Mouse (Mus musculus) yolk sac, embryonic 10.5 days (tissue): ENCODE data around the gene Epha3.

Experiments
- DNase-seq: peaks from one replicate; pipeline ENCODE4 v3.0.0-alpha.2; 2017; ENCODE audit warnings: low spot score

Epha3 gene

DNA sequence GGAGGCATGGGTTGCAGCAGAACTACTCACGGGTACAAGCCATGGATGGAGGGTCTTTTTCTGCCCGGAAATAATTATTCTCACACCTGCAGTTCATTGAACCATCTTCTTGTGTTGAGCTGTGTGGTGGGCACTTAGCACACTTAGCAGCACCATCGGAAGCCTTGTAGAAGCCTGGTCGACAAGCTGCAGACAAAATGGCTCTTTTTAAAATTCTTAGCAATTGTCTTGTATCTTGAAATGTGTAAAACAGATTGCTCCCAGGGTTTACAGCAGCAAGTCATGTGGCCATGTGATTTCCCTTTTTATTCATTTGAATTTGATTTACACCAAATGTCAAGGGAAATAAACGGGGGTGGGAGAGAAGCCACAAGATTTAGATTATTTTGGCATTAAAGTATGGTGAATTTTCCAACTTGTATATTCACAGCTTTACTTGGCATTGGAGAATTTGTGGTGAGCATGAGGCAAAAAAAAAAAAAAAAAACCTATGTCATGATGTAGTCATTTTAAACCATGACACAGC lies 210.5 kb downstream of the Epha3 start:
- no peak for DNase-seq

GRCm38 (mm10) chr16:63650760-63651159 lies 213.2 kb downstream of the Epha3 start:
- DNase-seq: no peak

DNA sequence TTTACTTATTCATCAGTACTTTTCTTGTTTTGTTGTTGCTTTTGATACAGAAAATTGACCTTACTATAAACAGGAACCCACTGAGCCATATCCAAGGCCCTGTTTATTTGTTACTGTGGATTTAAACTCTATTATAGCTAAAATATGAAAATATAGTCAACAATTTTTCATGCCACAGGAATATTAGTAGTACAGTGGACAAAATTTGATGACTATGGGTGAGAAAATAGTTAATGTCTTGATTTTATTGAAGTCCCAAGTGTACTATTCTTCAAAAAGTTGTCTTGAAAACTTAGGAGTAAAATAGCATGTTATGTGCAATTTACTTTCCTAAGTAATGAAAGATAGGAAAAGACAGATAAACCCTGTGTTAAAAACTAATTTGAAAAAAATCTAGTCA lies 217.4 kb downstream of the Epha3 start:
- DNase-seq: no peak

DNA sequence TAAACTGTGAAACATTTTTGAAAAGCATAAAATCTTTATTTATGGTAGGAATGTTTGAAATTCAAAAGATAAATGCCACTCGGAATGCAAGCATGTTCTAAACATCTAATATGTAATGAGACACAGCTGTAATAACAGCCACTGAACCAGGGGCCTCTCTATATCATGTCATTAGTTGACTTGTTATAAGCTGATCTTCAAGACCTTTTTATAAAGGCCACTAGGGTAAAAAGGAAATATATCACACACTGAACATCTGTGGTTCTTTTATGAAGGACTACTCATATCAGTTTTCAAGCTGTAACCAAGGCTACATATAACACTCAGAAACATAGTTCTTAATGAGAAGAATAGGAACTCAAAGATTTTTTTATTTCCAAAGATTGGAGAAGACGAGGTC lies 221.3 kb downstream of the Epha3 start:
- DNase-seq: no peak

GRCm38 (mm10) chr16:63641603-63642002 lies 222.4 kb downstream of the Epha3 start:
- DNase-seq: no peak

- no peak for DNase-seq
Observed at GRCm38 (mm10) chr16:63638701-63639100, 225.3 kb downstream of the Epha3 start.

DNA sequence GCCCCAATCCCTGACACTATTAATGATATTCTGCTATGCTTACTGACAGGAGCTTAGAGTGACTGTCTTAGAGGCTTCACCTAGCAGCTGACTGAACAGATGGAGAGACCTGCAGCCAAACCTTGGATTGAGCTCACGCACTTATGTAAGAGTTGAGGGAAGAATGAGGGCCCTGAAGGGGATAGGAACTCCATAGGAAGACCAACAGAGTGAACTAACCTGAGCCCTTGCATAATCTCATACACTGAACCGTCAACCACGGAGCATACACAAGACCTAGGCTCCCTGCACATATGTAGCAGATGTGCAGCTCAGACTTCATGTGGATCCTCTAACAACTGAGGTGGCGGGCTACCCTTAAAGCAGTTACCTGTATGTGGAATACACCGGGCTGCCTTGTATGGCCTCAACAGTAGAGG lies 230.2 kb downstream of the Epha3 start:
- DNase-seq: no peak

DNA sequence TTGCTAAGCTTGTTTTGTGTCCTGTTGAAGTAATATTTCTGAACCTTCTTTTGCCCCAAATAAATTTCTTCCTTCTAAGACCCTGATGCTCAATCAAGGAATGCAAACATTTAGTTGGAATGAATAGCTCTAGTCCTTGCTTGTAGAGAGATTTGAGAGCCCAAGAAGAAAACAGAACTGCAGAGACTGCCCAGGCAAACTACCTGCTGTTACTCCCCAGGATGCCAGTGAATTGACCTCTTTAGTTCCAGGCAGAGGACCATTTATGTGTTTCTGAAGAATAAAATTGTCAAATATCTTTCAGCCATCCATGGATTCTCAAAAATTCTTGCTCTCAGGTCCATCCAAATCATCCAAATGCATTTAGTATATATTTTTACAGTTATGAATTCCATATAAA lies 238.7 kb downstream of the Epha3 start:
- DNase-seq: no peak

- no peak for DNase-seq
Observed at GRCm38 (mm10) chr16:63621845-63622244, 242.1 kb downstream of the Epha3 start.

GRCm38 (mm10) chr16:63615396-63615795 lies 248.6 kb downstream of the Epha3 start:
- DNase-seq: no peak

GRCm38 (mm10) chr16:63613006-63613405 lies 251.0 kb downstream of the Epha3 start:
- no peak for DNase-seq

- no peak for DNase-seq
Observed at GRCm38 (mm10) chr16:63600229-63600628, 263.7 kb downstream of the Epha3 start.

GRCm38 (mm10) chr16:63594656-63595055 lies 269.3 kb downstream of the Epha3 start:
- DNase-seq: no peak

DNA sequence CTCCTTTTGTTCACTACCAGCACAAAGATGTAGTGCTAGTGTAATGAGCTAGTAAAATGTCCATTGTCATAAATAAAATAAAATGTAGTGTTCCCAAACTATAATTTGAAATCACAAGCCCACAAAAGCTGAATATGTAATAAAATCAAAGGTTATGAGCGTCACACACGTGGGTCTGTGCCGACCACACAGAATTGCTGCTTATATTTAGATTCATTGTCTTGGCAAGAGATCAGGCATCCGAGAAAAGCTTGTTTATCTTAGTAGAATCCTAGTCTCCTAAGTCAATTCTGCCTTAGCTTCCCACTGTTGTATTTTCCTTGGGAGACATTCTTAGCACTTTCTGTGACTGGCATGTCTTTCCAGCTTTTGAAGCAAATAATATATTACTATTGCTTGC lies 294.2 kb downstream of the Epha3 start:
- no peak for DNase-seq

GRCm38 (mm10) chr16:63566106-63566836 lies 297.7 kb downstream of the Epha3 start:
- DNase-seq: peak; percentile 1

DNA sequence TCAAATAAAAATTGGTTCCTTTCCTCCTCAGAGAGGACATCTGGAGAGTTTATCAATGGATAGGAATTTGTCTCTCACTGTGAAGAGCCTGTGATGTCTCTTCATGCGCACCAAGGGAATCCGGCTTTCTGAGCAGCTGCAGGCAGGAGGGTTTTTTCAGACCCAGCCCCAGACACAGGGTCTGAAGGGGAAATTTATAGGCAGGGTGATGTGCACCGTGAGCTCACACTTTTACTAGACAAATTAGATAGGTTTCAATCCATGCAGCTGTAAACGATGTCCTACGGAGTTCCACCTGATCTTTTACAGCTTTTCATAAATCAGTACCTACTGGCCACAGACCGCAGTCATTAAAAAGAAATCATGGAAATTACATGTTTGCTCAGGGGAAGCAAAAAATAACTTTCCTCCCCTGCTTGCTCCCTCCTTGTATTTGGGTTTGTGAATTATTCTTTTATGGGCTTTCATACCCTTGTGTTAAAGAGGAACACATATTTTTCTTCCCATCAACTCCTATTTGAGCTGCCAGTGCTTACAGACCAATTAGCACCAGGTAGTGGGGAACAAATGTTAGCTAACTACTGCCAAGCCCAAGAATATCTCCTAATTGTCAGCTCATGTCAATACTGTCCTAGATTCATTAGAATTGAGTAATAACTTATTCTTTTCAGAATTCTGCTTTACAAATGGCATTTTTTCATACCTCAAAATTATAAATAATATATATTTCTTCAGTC lies 307.4 kb downstream of the Epha3 start:
- peak; percentile 1 for DNase-seq

DNA sequence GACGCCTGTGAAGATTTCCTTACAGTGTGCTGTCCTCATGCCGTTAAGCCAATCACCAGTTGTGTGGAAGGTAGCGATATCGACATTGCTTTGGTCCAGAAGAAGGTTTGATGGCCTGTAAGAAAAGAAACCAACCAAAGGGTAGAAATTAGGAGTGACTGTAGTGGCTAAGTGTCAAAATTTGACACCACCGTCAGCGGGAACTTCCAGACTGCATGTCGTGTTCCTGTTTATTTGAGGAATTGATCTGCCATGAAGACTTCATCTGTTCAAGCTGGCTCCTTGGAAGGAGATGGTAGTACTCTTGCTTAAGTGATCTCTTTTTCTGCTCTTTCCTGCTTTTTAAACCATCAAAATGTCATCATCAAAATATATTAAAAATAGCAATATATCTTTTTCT lies 311.4 kb downstream of the Epha3 start:
- DNase-seq: no peak

- DNase-seq: no peak
Observed at GRCm38 (mm10) chr16:63539489-63539888, 324.5 kb downstream of the Epha3 start.

DNA sequence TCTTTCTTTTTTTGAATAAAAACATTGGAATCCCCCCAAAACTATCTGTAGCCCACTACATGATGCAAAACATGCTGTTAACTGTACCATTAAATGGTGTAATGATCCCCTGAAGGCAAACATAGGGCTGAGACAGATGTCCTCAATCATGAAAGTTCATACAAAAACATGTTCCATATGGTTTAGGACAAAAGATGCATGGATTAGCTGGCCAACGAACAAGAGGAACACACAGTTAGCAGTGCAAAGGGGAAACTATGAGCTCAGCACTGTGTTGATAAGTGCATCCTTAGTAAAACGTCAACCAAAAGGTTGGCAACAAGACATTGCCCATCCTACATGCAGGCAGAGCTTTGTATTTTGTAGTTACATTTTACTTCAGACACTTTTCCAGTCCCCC lies 335.2 kb downstream of the Epha3 start:
- no peak for DNase-seq

DNA sequence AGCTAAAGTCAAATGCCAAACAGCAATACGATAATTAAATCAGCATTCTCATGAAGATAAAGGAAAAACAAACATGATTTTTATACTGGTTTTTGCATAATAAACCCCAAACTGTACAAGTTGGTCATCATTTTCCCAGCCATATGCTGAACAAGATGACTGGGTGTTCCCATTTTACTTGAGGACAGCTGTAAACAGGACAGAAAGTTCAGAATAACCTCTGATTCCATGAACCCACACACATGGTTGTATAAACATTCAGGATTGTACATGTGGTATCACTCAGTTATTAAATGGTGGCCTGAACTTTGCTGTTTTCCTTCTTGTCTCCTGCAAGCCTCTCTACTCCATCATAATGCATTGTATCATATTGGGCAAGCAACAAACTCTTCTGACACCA lies 346.3 kb downstream of the Epha3 start:
- DNase-seq: no peak

DNA sequence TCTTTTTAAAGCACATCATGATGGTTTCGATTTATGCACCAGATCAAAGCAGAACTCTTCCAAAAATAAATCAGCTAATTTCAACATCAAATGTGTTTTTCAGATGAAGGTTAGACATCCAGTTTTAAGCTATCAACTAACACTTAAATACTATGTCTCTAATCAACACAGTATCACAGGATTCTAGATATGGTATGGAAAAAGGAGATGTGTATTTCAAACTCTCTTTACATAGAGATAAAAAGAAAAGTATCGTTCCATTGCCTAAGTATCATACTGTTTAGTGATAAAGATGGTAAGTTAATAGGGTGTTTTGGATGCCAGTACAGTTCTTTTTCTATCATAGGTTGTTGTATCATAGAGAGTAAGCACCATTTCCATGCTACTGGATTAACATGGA lies 353.9 kb downstream of the Epha3 start:
- DNase-seq: no peak

GRCm38 (mm10) chr16:63506437-63506836 lies 357.5 kb downstream of the Epha3 start:
- DNase-seq: no peak

GRCm38 (mm10) chr16:63501456-63501855 lies 362.5 kb downstream of the Epha3 start:
- DNase-seq: no peak
